Mouse (Mus musculus) adrenal gland, postnatal 25 days (tissue): ENCODE measurements around the gene Rps6ka5. TPM values are rescaled to one million over a fixed set of nuclear protein-coding genes. Genes with fewer than 3 reads are reported as not detected.
A peak's percentile ranks its signal among the peaks of the same experiment; 100 is the strongest.

Experiments
- DNase-seq: peaks from one replicate; pipeline ENCODE4 v3.0.0; 2021; ENCODE audit warnings: mixed read lengths
- total RNA-seq: library from RNA; stranded (reverse); gene quantifications from 2 replicates; pipeline ENCODE4 v1.2.3, GENCODE M21; 2021

Gene Rps6ka5
- total RNA-seq, 1 experiment from 2014 or later = 11.5 TPM

GRCm38 (mm10) chr12:100529651-100530050, 197.1 kb downstream of the Rps6ka5 start:
- DNase-seq = no peak

- peak; percentile 85 for DNase-seq
These were observed 197.6 kb downstream of the Rps6ka5 start for GRCm38 (mm10) chr12:100529172-100529571.

GRCm38 (mm10) chr12:100528246-100528645, 198.5 kb downstream of the Rps6ka5 start:
- DNase-seq = peak; percentile 29

GRCm38 (mm10) chr12:100527753-100528152, 199.0 kb downstream of the Rps6ka5 start:
- peak; percentile 54 for DNase-seq

- DNase-seq = no peak
These were observed 199.5 kb downstream of the Rps6ka5 start for GRCm38 (mm10) chr12:100527241-100527640.

GRCm38 (mm10) chr12:100525939-100526338, 200.8 kb downstream of the Rps6ka5 start:
- peak; percentile 41 for DNase-seq

- DNase-seq = peak; percentile 76
These were observed 206.0 kb downstream of the Rps6ka5 start, which contains the start of gene Ttc7b for GRCm38 (mm10) chr12:100520794-100521186. Gene Ttc7b, minus strand, starts transcription at chr12:100520826.

- peak; percentile 63 for DNase-seq
These were observed 206.5 kb downstream of the Rps6ka5 start for GRCm38 (mm10) chr12:100520077-100520793.

GRCm38 (mm10) chr12:100519684-100520076, 207.1 kb downstream of the Rps6ka5 start:
- peak; percentile 33 for DNase-seq

GRCm38 (mm10) chr12:100517371-100517770, 209.4 kb downstream of the Rps6ka5 start:
- DNase-seq = no peak

- DNase-seq = peak; percentile 28
These were observed 210.5 kb downstream of the Rps6ka5 start for GRCm38 (mm10) chr12:100516161-100516838.

GRCm38 (mm10) chr12:100515493-100515892, 211.3 kb downstream of the Rps6ka5 start:
- no peak for DNase-seq

- DNase-seq = no peak
These were observed 212.2 kb downstream of the Rps6ka5 start for GRCm38 (mm10) chr12:100514611-100515010.

GRCm38 (mm10) chr12:100513131-100513530, 213.7 kb downstream of the Rps6ka5 start:
- DNase-seq = no peak

- no peak for DNase-seq
These were observed 214.1 kb downstream of the Rps6ka5 start for GRCm38 (mm10) chr12:100512641-100513040.

GRCm38 (mm10) chr12:100509615-100510282, 217.0 kb downstream of the Rps6ka5 start:
- DNase-seq = no peak

GRCm38 (mm10) chr12:100508668-100509067, 218.1 kb downstream of the Rps6ka5 start:
- no peak for DNase-seq

GRCm38 (mm10) chr12:100505484-100505883, 221.3 kb downstream of the Rps6ka5 start:
- DNase-seq = no peak

GRCm38 (mm10) chr12:100504585-100504984, 222.2 kb downstream of the Rps6ka5 start:
- no peak for DNase-seq

- no peak for DNase-seq
These were observed 223.1 kb downstream of the Rps6ka5 start for GRCm38 (mm10) chr12:100503659-100504058.

GRCm38 (mm10) chr12:100502544-100502943, 224.2 kb downstream of the Rps6ka5 start:
- DNase-seq = no peak

- DNase-seq = no peak
These were observed 225.5 kb downstream of the Rps6ka5 start for GRCm38 (mm10) chr12:100501261-100501660.

GRCm38 (mm10) chr12:100499469-100499868, 227.3 kb downstream of the Rps6ka5 start:
- no peak for DNase-seq
